Mouse (Mus musculus) brain, embryonic 14.5 days (tissue): ENCODE data around the gene C2cd4d.

ENCODE experiments used
- CTCF ChIP-seq: fragments of 200-500 bp; IDR thresholded peaks from 2 replicates; pipeline ENCODE4 v1.5.1; 2012; ENCODE audit warnings: inconsistent platforms, mild to moderate bottlenecking, moderate library complexity, borderline replicate concordance; ENCODE audit not compliant: insufficient read depth, insufficient read length; ENCODE audit errors: extremely low read depth
- POLR2A ChIP-seq: fragments of 200-500 bp; IDR thresholded peaks from 2 replicates; pipeline ENCODE4 v1.6.1; 2012; ENCODE audit warnings: mild to moderate bottlenecking, inconsistent platforms, borderline replicate concordance; ENCODE audit not compliant: poor library complexity, insufficient read depth, insufficient read length, severe bottlenecking; ENCODE audit errors: extremely low read depth

GRCm38 (mm10) chr3:94377028-94377923 is 15.0 kb downstream of the C2cd4d start:
- TF ChIP-seq POLR2A (no peak), CTCF (no peak)
